Mouse (Mus musculus): Measurements from ENCODE around the gene 2510009E07Rik.

- no peak for TF ChIP-seq CTCF (IDR thresholded peaks at IDR 0.05; ENCODE audit: low read depth)
- no peak for TF ChIP-seq EP300 (IDR thresholded peaks at IDR 0.05; ENCODE audit: low read depth)
These were observed 86.8 kb downstream of the 2510009E07Rik start for GRCm38 (mm10) chr16:21607651-21608040.
